Mouse (Mus musculus) telencephalon, adult 2 months (tissue): ENCODE results near the gene Aspn.
"Not testable (repeated sequence)": the region's sequence is repeated elsewhere in the genome, so short reads cannot be mapped to it uniquely, and the experiment has no call there.

Source experiments
- DNase-seq: peaks from one replicate; pipeline ENCODE4 v3.0.0-alpha.2; 2011; ENCODE audit warnings: low read depth, low spot score

The Aspn gene

GRCm38 (mm10) chr13:49584307-49585005 lies 40.2 kb downstream of the Aspn start:
- DNase-seq: no peak

GRCm38 (mm10) chr13:49586062-49586461 lies 41.8 kb downstream of the Aspn start:
- peak; percentile 2 for DNase-seq

GRCm38 (mm10) chr13:49602541-49602940 lies 58.3 kb downstream of the Aspn start:
- not testable (repeated sequence) for DNase-seq

- DNase-seq: no peak
These were observed 59.4 kb downstream of the Aspn start for GRCm38 (mm10) chr13:49603603-49604002.

GRCm38 (mm10) chr13:49607714-49608113 lies 63.5 kb downstream of the Aspn start, which contains the start of gene Ogn:
TSS of gene Ogn (plus strand) at chr13:49608046.
- no peak for DNase-seq

- no peak for DNase-seq
These were observed 64.5 kb downstream of the Aspn start for GRCm38 (mm10) chr13:49608589-49609322.

- no peak for DNase-seq
These were observed 72.8 kb downstream of the Aspn start for GRCm38 (mm10) chr13:49617021-49617420.
